Mouse (Mus musculus) gastrocnemius, postnatal 4 days (tissue): ENCODE measurements at regions not wholly inside any gene's neighbourhood (a gene's known extent, or its start where the extent isn't known, plus 50 kb on each side); places are given as distances from the start of the nearest gene placed in this dataset.
"Not testable (repeated sequence)": the region's sequence is repeated elsewhere in the genome, so short reads cannot be mapped to it uniquely, and the experiment has no call there.

ENCODE experiments used
- DNase-seq, 2 experiments: peaks; one replicate each; pipeline ENCODE4 v3.0.0; 2021 to 2022; ENCODE audit warnings: low spot score in 2 of 2, mixed read lengths in 2 of 2

GRCm38 (mm10) chr6:37747793-37748192, 122.8 kb upstream of the Trim24 start:
- DNase-seq = not testable (repeated sequence)

- no peak for DNase-seq
These were observed 122.2 kb upstream of the Trim24 start for GRCm38 (mm10) chr6:37748296-37748980.

GRCm38 (mm10) chr6:37749016-37749415, 121.6 kb upstream of the Trim24 start:
- DNase-seq = no peak

- DNase-seq = no peak
These were observed 120.3 kb upstream of the Trim24 start for GRCm38 (mm10) chr6:37750271-37750670.

- DNase-seq = no peak
These were observed 118.9 kb upstream of the Trim24 start for GRCm38 (mm10) chr6:37751701-37752100.

- DNase-seq = not testable (repeated sequence)
These were observed 109.6 kb upstream of the Trim24 start for GRCm38 (mm10) chr6:37761003-37761402.

GRCm38 (mm10) chr6:37763036-37763435, 107.6 kb upstream of the Trim24 start:
- DNase-seq = no peak

- no peak for DNase-seq
These were observed 102.9 kb upstream of the Trim24 start for GRCm38 (mm10) chr6:37767690-37768089.

GRCm38 (mm10) chr6:37773294-37773693, 97.3 kb upstream of the Trim24 start:
- no peak for DNase-seq

GRCm38 (mm10) chr6:37775151-37775550, 95.5 kb upstream of the Trim24 start:
- DNase-seq = no peak

GRCm38 (mm10) chr6:37779893-37780292, 90.7 kb upstream of the Trim24 start:
- DNase-seq = no peak

GRCm38 (mm10) chr6:37781894-37782293, 88.7 kb upstream of the Trim24 start:
- no peak for DNase-seq

GRCm38 (mm10) chr6:37785280-37785679, 85.3 kb upstream of the Trim24 start:
- DNase-seq = not testable (repeated sequence)

GRCm38 (mm10) chr6:37785741-37786140, 84.9 kb upstream of the Trim24 start:
- DNase-seq = no peak

- DNase-seq = not testable (repeated sequence)
These were observed 82.8 kb upstream of the Trim24 start for GRCm38 (mm10) chr6:37787858-37788257.

- DNase-seq = no peak
These were observed 79.7 kb upstream of the Trim24 start for GRCm38 (mm10) chr6:37790878-37791277.

GRCm38 (mm10) chr6:37794211-37794610, 76.4 kb upstream of the Trim24 start:
- no peak for DNase-seq

- DNase-seq = no peak
These were observed 75.6 kb upstream of the Trim24 start for GRCm38 (mm10) chr6:37795001-37795400.

- DNase-seq = no peak
These were observed 67.4 kb upstream of the Trim24 start for GRCm38 (mm10) chr6:37803231-37803630.

- DNase-seq = not testable (repeated sequence)
These were observed 64.7 kb upstream of the Trim24 start for GRCm38 (mm10) chr6:37805896-37806295.

- DNase-seq = not testable (repeated sequence)
These were observed 64.0 kb upstream of the Trim24 start for GRCm38 (mm10) chr6:37806529-37807191.

- not testable (repeated sequence) for DNase-seq
These were observed 55.4 kb upstream of the Trim24 start for GRCm38 (mm10) chr6:37815218-37815617.
